Mouse (Mus musculus): ENCODE measurements around the gene Scand1. TPM values are rescaled to one million over a fixed set of nuclear protein-coding genes. Genes with fewer than 3 reads are reported as not detected.

Scand1 gene
- polyA plus RNA-seq, 1 experiment from 2014 or later: 187 TPM

- no peaks in the 10 kb centered on the region for H3K36me3 ChIP-seq (ENCODE audit: control insufficient read depth, insufficient read depth)
- ATAC-seq: no peak
- H3K4me2 ChIP-seq (replicated peaks; ENCODE audit: low read depth): no peak overlapping the region
- H3K4me3 ChIP-seq (ENCODE audit: low read depth, low read length): no peak overlapping the region
- no peak overlapping the region for H3K9ac ChIP-seq (ENCODE audit: low read depth, low read length)
- no peak overlapping the region for H3K27ac ChIP-seq (ENCODE audit: low read depth, low read length)
- TF ChIP-seq CTCF (IDR thresholded peaks at IDR 0.05; ENCODE audit: low read depth): no peak
- H3K4me1 ChIP-seq (replicated peaks; ENCODE audit: control insufficient read depth, insufficient read depth, low read length): no peaks in the 10 kb centered on the region
- H3K9me3 ChIP-seq (ENCODE audit: control insufficient read depth): no peaks in the 10 kb centered on the region
- 74% methylated on average over 4 of the region's 4 CpGs for WGBS
- H3K27me3 ChIP-seq (replicated peaks; ENCODE audit: control insufficient read depth, insufficient read depth, low read length): no peaks in the 10 kb centered on the region
Measured at GRCm38 (mm10) chr2:156348812-156349211, 36.3 kb upstream of the Scand1 start.

- H3K27ac ChIP-seq (ENCODE audit: low read depth, low read length): no peak overlapping the region
- no peak overlapping the region for H3K4me2 ChIP-seq (replicated peaks; ENCODE audit: low read depth)
- no peaks in the 10 kb centered on the region for H3K4me1 ChIP-seq (replicated peaks; ENCODE audit: control insufficient read depth, insufficient read depth, low read length)
- no peaks in the 10 kb centered on the region for H3K36me3 ChIP-seq (ENCODE audit: control insufficient read depth, insufficient read depth)
- peak; percentile 62 for TF ChIP-seq CTCF (IDR thresholded peaks at IDR 0.05; ENCODE audit: low read depth)
- no peak for ATAC-seq
- no peak overlapping the region for H3K4me3 ChIP-seq (ENCODE audit: low read depth, low read length)
- no peak overlapping the region for H3K9ac ChIP-seq (ENCODE audit: low read depth, low read length)
- no peaks in the 10 kb centered on the region for H3K27me3 ChIP-seq (replicated peaks; ENCODE audit: control insufficient read depth, insufficient read depth, low read length)
- WGBS: 57% methylated on average over 12 of the region's 12 CpGs
- H3K9me3 ChIP-seq (ENCODE audit: control insufficient read depth): no peaks in the 10 kb centered on the region
Measured at GRCm38 (mm10) chr2:156344775-156345532, 32.5 kb upstream of the Scand1 start.

GRCm38 (mm10) chr2:156340078-156340477 lies 27.6 kb upstream of the Scand1 start:
- 82% methylated on average over 4 of the region's 4 CpGs for WGBS
- H3K4me2 ChIP-seq (replicated peaks; ENCODE audit: low read depth): no peak overlapping the region
- no peaks in the 10 kb centered on the region for H3K36me3 ChIP-seq (ENCODE audit: control insufficient read depth, insufficient read depth)
- no peaks in the 10 kb centered on the region for H3K27me3 ChIP-seq (replicated peaks; ENCODE audit: control insufficient read depth, insufficient read depth, low read length)
- ATAC-seq: no peak
- no peaks in the 10 kb centered on the region for H3K9me3 ChIP-seq (ENCODE audit: control insufficient read depth)
- TF ChIP-seq CTCF (IDR thresholded peaks at IDR 0.05; ENCODE audit: low read depth): no peak
- no peak overlapping the region for H3K9ac ChIP-seq (ENCODE audit: low read depth, low read length)
- no peak overlapping the region for H3K27ac ChIP-seq (ENCODE audit: low read depth, low read length)
- H3K4me3 ChIP-seq (ENCODE audit: low read depth, low read length): no peak overlapping the region
- H3K4me1 ChIP-seq (replicated peaks; ENCODE audit: control insufficient read depth, insufficient read depth, low read length): no peaks in the 10 kb centered on the region

GRCm38 (mm10) chr2:156331446-156331965 lies 19.0 kb upstream of the Scand1 start:
- no peak overlapping the region for H3K4me3 ChIP-seq (ENCODE audit: low read depth, low read length)
- H3K9me3 ChIP-seq (ENCODE audit: control insufficient read depth): no peaks in the 10 kb centered on the region
- no peaks in the 10 kb centered on the region for H3K36me3 ChIP-seq (ENCODE audit: control insufficient read depth, insufficient read depth)
- no peak for TF ChIP-seq CTCF (IDR thresholded peaks at IDR 0.05; ENCODE audit: low read depth)
- 69% methylated on average over 7 of the region's 7 CpGs for WGBS
- no peak overlapping the region for H3K27ac ChIP-seq (ENCODE audit: low read depth, low read length)
- H3K27me3 ChIP-seq (replicated peaks; ENCODE audit: control insufficient read depth, insufficient read depth, low read length): no peaks in the 10 kb centered on the region
- no peak overlapping the region for H3K4me2 ChIP-seq (replicated peaks; ENCODE audit: low read depth)
- no peak overlapping the region for H3K9ac ChIP-seq (ENCODE audit: low read depth, low read length)
- H3K4me1 ChIP-seq (replicated peaks; ENCODE audit: control insufficient read depth, insufficient read depth, low read length): no peaks in the 10 kb centered on the region
- no peak for ATAC-seq

DNA sequence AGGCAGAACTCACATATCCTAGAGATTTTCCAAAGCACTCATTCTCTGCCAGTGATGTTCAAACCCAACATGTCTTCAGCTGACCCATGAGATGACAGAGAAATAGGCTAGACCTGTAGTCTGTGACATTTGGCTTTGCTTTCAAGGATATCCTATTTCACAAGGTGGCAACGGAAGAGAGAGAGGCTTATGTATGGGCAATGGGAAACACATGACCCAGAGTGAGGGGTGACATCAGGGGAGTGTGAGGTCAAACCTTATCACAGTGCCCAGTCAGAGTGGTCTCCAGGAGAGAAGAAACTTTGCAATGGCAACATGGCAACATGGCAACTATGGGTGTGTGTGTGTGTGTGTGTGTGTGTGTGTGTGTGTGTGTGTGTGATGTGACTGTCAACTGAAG lies 18.2 kb upstream of the Scand1 start:
- H3K9me3 ChIP-seq (ENCODE audit: control insufficient read depth): no peaks in the 10 kb centered on the region
- no peaks in the 10 kb centered on the region for H3K4me1 ChIP-seq (replicated peaks; ENCODE audit: control insufficient read depth, insufficient read depth, low read length)
- H3K27ac ChIP-seq (ENCODE audit: low read depth, low read length): no peak overlapping the region
- H3K36me3 ChIP-seq (ENCODE audit: control insufficient read depth, insufficient read depth): no peaks in the 10 kb centered on the region
- no peaks in the 10 kb centered on the region for H3K27me3 ChIP-seq (replicated peaks; ENCODE audit: control insufficient read depth, insufficient read depth, low read length)
- no peak overlapping the region for H3K4me2 ChIP-seq (replicated peaks; ENCODE audit: low read depth)
- no peak overlapping the region for H3K9ac ChIP-seq (ENCODE audit: low read depth, low read length)
- no peak for ATAC-seq
- no peak for TF ChIP-seq CTCF (IDR thresholded peaks at IDR 0.05; ENCODE audit: low read depth)
- 86% methylated on average over 1 of the region's 1 CpGs for WGBS
- no peak overlapping the region for H3K4me3 ChIP-seq (ENCODE audit: low read depth, low read length)

GRCm38 (mm10) chr2:156324681-156325080 lies 12.2 kb upstream of the Scand1 start:
- peak; percentile 36; the same call in 1 of the 2 replicates for ATAC-seq
- Histone ChIP-seq H3K9me3 (ENCODE audit: control insufficient read depth) (no peaks in the 10 kb centered on the region), H3K27me3 (replicated peaks; ENCODE audit: control insufficient read depth, insufficient read depth, low read length) (no peaks in the 10 kb centered on the region), H3K4me3 (ENCODE audit: low read depth, low read length) (no peak overlapping the region), H3K4me1 (replicated peaks; ENCODE audit: control insufficient read depth, insufficient read depth, low read length) (no peaks in the 10 kb centered on the region), H3K4me2 (replicated peaks; ENCODE audit: low read depth) (peak overlapping the region; percentile 27; the same call in 1 of the 2 replicates), H3K9ac (ENCODE audit: low read depth, low read length) (no peak overlapping the region), H3K27ac (ENCODE audit: low read depth, low read length) (peak overlapping the region; percentile 47; the same call in 1 of the 2 replicates), H3K36me3 (ENCODE audit: control insufficient read depth, insufficient read depth) (0 out of 2 replicates have a peak, but pooled peaks cover 4% of the 10 kb centered on the region)
- no peak for TF ChIP-seq CTCF (IDR thresholded peaks at IDR 0.05; ENCODE audit: low read depth)
- WGBS: 22% methylated on average over 5 of the region's 5 CpGs
